Mouse (Mus musculus) hindbrain, embryonic 11.5 days (tissue): ENCODE measurements around the gene Rsph9. TPM values are rescaled to one million over a fixed set of nuclear protein-coding genes. Genes with fewer than 3 reads are reported as not detected.

ENCODE experiments used
- polyA plus RNA-seq: library from polyadenylated mRNA; unstranded; fragments of >200 nt; fragmentation: Nextera tagmentation; extraction: Ambion mirVana; gene quantifications from 2 replicates; pipeline ENCODE4 v1.2.1, GENCODE M21; 2014

Gene Rsph9
- polyA plus RNA-seq, 1 experiment from 2014 or later: 17.6 TPM

Other genes with a start within 250 kb of the Rsph9 start
- 2.6 and 6.2 TPM in 2 replicates for gene Vegfa, start 111.8 kb downstream of the Rsph9 start, polyA plus RNA-seq
- 122 and 130 TPM in 2 replicates for gene Mrps18a, start 33.2 kb downstream of the Rsph9 start, polyA plus RNA-seq
- gene Mad2l1bp, start 9.3 kb upstream of the Rsph9 start, polyA plus RNA-seq: 37.9 and 38.0 TPM in 2 replicates
- 23.3 and 27.2 TPM in 2 replicates for gene Gtpbp2, start 16.8 kb upstream of the Rsph9 start, polyA plus RNA-seq
- gene Polh, start 58.4 kb upstream of the Rsph9 start, polyA plus RNA-seq: 10.4 and 10.7 TPM in 2 replicates
- 60.6 and 69.1 TPM in 2 replicates for gene Xpo5, start 58.6 kb upstream of the Rsph9 start, polyA plus RNA-seq
- gene Polr1c, start 103.8 kb upstream of the Rsph9 start, polyA plus RNA-seq: 100 and 113 TPM in 2 replicates
- gene Yipf3, start 103.9 kb upstream of the Rsph9 start, polyA plus RNA-seq: 64.0 and 64.7 TPM in 2 replicates
- gene Lrrc73, start 109.3 kb upstream of the Rsph9 start, polyA plus RNA-seq: 3.1 and 3.4 TPM in 2 replicates
- gene Tjap1, start 138.8 kb upstream of the Rsph9 start, polyA plus RNA-seq: 43.4 and 47.4 TPM in 2 replicates
- 1.3 and 1.8 TPM in 2 replicates for gene Dlk2, start 153.2 kb upstream of the Rsph9 start, polyA plus RNA-seq
- 3.8 and 4.8 TPM in 2 replicates for gene Abcc10, start 184.1 kb upstream of the Rsph9 start, polyA plus RNA-seq
- 16.5 and 20.7 TPM in 2 replicates for gene Zfp318, start 239.5 kb upstream of the Rsph9 start, polyA plus RNA-seq